Mouse (Mus musculus): ENCODE measurements around the gene Galntl6.

DNA sequence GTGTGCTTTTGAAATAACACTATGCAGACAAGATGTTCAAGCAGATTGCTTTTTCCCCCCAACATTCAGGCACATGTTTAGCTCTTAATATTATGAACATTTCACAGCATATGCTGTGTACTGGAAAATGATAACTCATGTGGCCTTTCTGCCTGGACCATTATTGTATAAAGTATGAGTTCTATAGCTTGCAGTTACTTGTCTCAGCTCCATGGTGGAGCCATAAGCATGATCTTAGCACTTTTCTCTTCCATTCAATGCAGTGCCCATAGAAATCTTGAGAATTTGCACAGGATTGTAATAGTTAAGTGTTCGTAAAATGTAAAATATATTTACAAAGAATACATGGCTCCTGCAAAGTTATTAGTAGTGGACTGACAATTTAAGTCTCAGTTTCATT lies 18.6 kb upstream of the Galntl6 start:
- TF ChIP-seq POLR2A (IDR thresholded peaks at IDR 0.05; ENCODE audit: borderline replicate concordance, insufficient read depth, low read length) (no peak), CTCF (IDR thresholded peaks at IDR 0.05; ENCODE audit: borderline replicate concordance, insufficient read depth, low read depth, low read length) (no peak)

Measured in cerebellum, adult 2 months (tissue).